Mouse (Mus musculus) gastrocnemius, adult 2 months (tissue): ENCODE measurements at regions not wholly inside any gene's neighbourhood (a gene's known extent, or its start where the extent isn't known, plus 50 kb on each side); places are given as distances from the start of the nearest gene placed in this dataset.

ENCODE experiments used
- DNase-seq: peaks from one replicate; pipeline ENCODE4 v3.0.0; 2022
- H3K27ac ChIP-seq: fragments of 200-600 bp; 2 replicates; pipeline ENCODE4 v1.8.1; 2022; ENCODE audit warnings: mild to moderate bottlenecking
- H3K4me3 ChIP-seq: fragments of 200-600 bp; 2 replicates; pipeline ENCODE4 v1.8.1; 2022; ENCODE audit warnings: mild to moderate bottlenecking, moderate library complexity
- CTCF ChIP-seq: fragments of 200-600 bp; IDR thresholded peaks from 2 replicates; pipeline ENCODE4 v1.8.1; 2022; ENCODE audit warnings: antibody characterized with exemption, mild to moderate bottlenecking, moderate library complexity
- intact Hi-C: fragments of 180-260 bp; cut with DNase I; formaldehyde crosslinking; loops from one replicate; pipeline ENCODE4 v1.15.1; 2025

- no peak overlapping the region for H3K4me3 ChIP-seq
- no peak overlapping the region for H3K27ac ChIP-seq
- DNase-seq: no peak
- intact Hi-C loops: no loop called here
- no peak for TF ChIP-seq CTCF
Observed at GRCm38 (mm10) chr9:52278701-52279023, 110.3 kb upstream of the Zc3h12c start.

GRCm38 (mm10) chr9:52277954-52278700 lies 109.8 kb upstream of the Zc3h12c start:
- no peak overlapping the region for H3K4me3 ChIP-seq
- no peak overlapping the region for H3K27ac ChIP-seq
- no peak for DNase-seq
- TF ChIP-seq CTCF: no peak
- intact Hi-C loops: no loop called here

- TF ChIP-seq CTCF: no peak
- intact Hi-C loops: no loop called here
Observed at GRCm38 (mm10) chr9:52273994-52274393, 105.6 kb upstream of the Zc3h12c start.

GRCm38 (mm10) chr9:52272668-52273067 lies 104.3 kb upstream of the Zc3h12c start:
- no peak for TF ChIP-seq CTCF
- no peak overlapping the region for H3K27ac ChIP-seq
- intact Hi-C loops: no loop called here
- no peak overlapping the region for H3K4me3 ChIP-seq
- no peak for DNase-seq

More at GRCm38 (mm10) chr9:52273994-52274393, 105.6 kb upstream of the Zc3h12c start:
- no peak for DNase-seq
- no peak overlapping the region for H3K4me3 ChIP-seq
- no peak overlapping the region for H3K27ac ChIP-seq

- intact Hi-C loops: no loop called here
- Histone ChIP-seq H3K4me3 (no peak overlapping the region), H3K27ac (no peak overlapping the region)
- TF ChIP-seq CTCF: no peak
- DNase-seq: no peak
Observed at GRCm38 (mm10) chr9:52271345-52272116, 103.2 kb upstream of the Zc3h12c start.

- intact Hi-C loops: no loop called here
Observed at GRCm38 (mm10) chr9:52261538-52261937, 93.2 kb upstream of the Zc3h12c start.

GRCm38 (mm10) chr9:52259459-52259858 lies 91.1 kb upstream of the Zc3h12c start:
- Histone ChIP-seq H3K27ac (no peak overlapping the region), H3K4me3 (no peak overlapping the region)
- no peak for DNase-seq
- TF ChIP-seq CTCF: no peak
- intact Hi-C loops: no loop called here

More at GRCm38 (mm10) chr9:52261538-52261937, 93.2 kb upstream of the Zc3h12c start:
- H3K4me3 ChIP-seq: no peak overlapping the region
- H3K27ac ChIP-seq: no peak overlapping the region
- TF ChIP-seq CTCF: no peak
- no peak for DNase-seq

GRCm38 (mm10) chr9:52255692-52256091 lies 87.3 kb upstream of the Zc3h12c start:
- no peak overlapping the region for H3K4me3 ChIP-seq
- intact Hi-C loops: no loop called here
- no peak for TF ChIP-seq CTCF
- no peak for DNase-seq
- H3K27ac ChIP-seq: no peak overlapping the region

GRCm38 (mm10) chr9:52254475-52254874 lies 86.1 kb upstream of the Zc3h12c start:
- Histone ChIP-seq H3K4me3 (no peak overlapping the region), H3K27ac (no peak overlapping the region)
- TF ChIP-seq CTCF: no peak
- DNase-seq: no peak
- intact Hi-C loops: no loop called here

- intact Hi-C loops: no loop called here
- TF ChIP-seq CTCF: no peak
- no peak for DNase-seq
- Histone ChIP-seq H3K4me3 (no peak overlapping the region), H3K27ac (no peak overlapping the region)
Observed at GRCm38 (mm10) chr9:52251455-52251854, 83.1 kb upstream of the Zc3h12c start.

GRCm38 (mm10) chr9:52246712-52247111 lies 78.3 kb upstream of the Zc3h12c start:
- Histone ChIP-seq H3K27ac (no peak overlapping the region), H3K4me3 (no peak overlapping the region)
- TF ChIP-seq CTCF: no peak
- intact Hi-C loops: no loop called here
- no peak for DNase-seq

- Histone ChIP-seq H3K4me3 (no peak overlapping the region), H3K27ac (no peak overlapping the region)
- DNase-seq: no peak
- intact Hi-C loops: no loop called here
- TF ChIP-seq CTCF: no peak
Observed at GRCm38 (mm10) chr9:52244081-52244480, 75.7 kb upstream of the Zc3h12c start.

GRCm38 (mm10) chr9:52243032-52243431 lies 74.7 kb upstream of the Zc3h12c start:
- no peak for DNase-seq
- TF ChIP-seq CTCF: no peak
- no peak overlapping the region for H3K4me3 ChIP-seq
- H3K27ac ChIP-seq: no peak overlapping the region
- intact Hi-C loops: no loop called here
